In genomic region chr11:118232314-118232831, GRCm38 (mm10) we compare ENCODE assay signal across 8 mouse cellular contexts. TPM values are rescaled to one million over a fixed set of nuclear protein-coding genes. Genes with fewer than 3 reads are reported as not detected.
DNase-seq lines count a peak whose midpoint lies in the region; ATAC-seq and TF ChIP-seq lines count a peak whose summit lies in the region.

No protein-coding gene starts in this region.

- TF ChIP-seq CTCF in spleen, adult 2 months (IDR thresholded peaks at IDR 0.05; ENCODE audit: extremely low read depth, insufficient read depth, insufficient read length, insufficient replicate concordance): peak; percentile 63; the same call in 1 of the 2 replicates

- no peak for TF ChIP-seq POLR2A in spleen, adult 2 months (IDR thresholded peaks at IDR 0.05; ENCODE audit: low read depth, low read length)

- no peak overlapping the region for H3K4me3 ChIP-seq in liver, embryonic 11.5 days (ENCODE audit: low read depth, low read length)
- H3K4me3 ChIP-seq in spleen, adult 2 months (ENCODE audit: extremely low read depth, insufficient read depth, insufficient read length): peak overlapping the region; percentile 33; the same call in 1 of the 2 replicates

- DNase-seq in kidney, adult 18-20 months: peak; percentile 40
- DNase-seq in kidney, adult 8-10 months: no peak
- peak; percentile 19 for DNase-seq in Muller cell, postnatal 12 days (ENCODE audit: inconsistent ontology term)
- no peak for DNase-seq in liver, embryonic 11.5 days (ENCODE audit: low spot score)
- peak; percentile 66 to 73 for DNase-seq in spleen, adult 2 months (ENCODE audit: low read depth in 1 of 2, low spot score in 2 of 2)
- DNase-seq in c-Kit-positive CD71-positive TER-119-positive erythroid progenitor cells, embryonic 14.5 days (ENCODE audit: low spot score): no peak
- DNase-seq in layer of hippocampus, postnatal 14 days (ENCODE audit: low spot score in 2 of 2): no peak

- no peaks in the 10 kb centered on the region for H3K36me3 ChIP-seq in liver, embryonic 11.5 days (ENCODE audit: control insufficient read depth, insufficient read depth, low read length)
- H3K36me3 ChIP-seq in spleen, adult 2 months (ENCODE audit: control insufficient read depth, insufficient read depth, low read length): no peaks in the 10 kb centered on the region

- H3K27me3 ChIP-seq in liver, embryonic 11.5 days (replicated peaks; ENCODE audit: control insufficient read depth, insufficient read depth, low read length): no peaks in the 10 kb centered on the region
- no peaks in the 10 kb centered on the region for H3K27me3 ChIP-seq in spleen, adult 2 months (ENCODE audit: control insufficient read depth, insufficient read depth, low read length)

- no peak overlapping the region for H3K27ac ChIP-seq in liver, embryonic 11.5 days (ENCODE audit: low read depth, low read length)
- peak overlapping the region; percentile 80 for H3K27ac ChIP-seq in spleen, adult 2 months (ENCODE audit: insufficient read depth, low read length)

- H3K4me2 ChIP-seq in liver, embryonic 11.5 days: peak overlapping the region; percentile 20; the same call in 1 of the 2 replicates

- peak; percentile 67; the same call in 1 of the 2 replicates for ATAC-seq in erythroblast, adult 5-6 weeks (replicated peaks; ENCODE audit: low FRiP score, poor library complexity, severe bottlenecking)
- no peak for ATAC-seq in liver, embryonic 11.5 days (replicated peaks; ENCODE audit: low FRiP score)

- H3K4me1 ChIP-seq in liver, embryonic 11.5 days (replicated peaks; ENCODE audit: control insufficient read depth, insufficient read depth, low read length): peaks cover 28% of the 10 kb centered on the region
- H3K4me1 ChIP-seq in spleen, adult 2 months (ENCODE audit: control insufficient read depth, insufficient read depth, insufficient read length): peaks cover 57% of the 10 kb centered on the region

- H3K9me3 ChIP-seq in liver, embryonic 11.5 days (ENCODE audit: control insufficient read depth, low read length): no peaks in the 10 kb centered on the region

- no peak overlapping the region for H3K9ac ChIP-seq in liver, embryonic 11.5 days (ENCODE audit: low read depth, low read length)

- WGBS in liver, embryonic 11.5 days: 38% methylated on average over 7 of the region's 7 CpGs
- 1% methylated on average over 7 of the region's 7 CpGs for WGBS in spleen, adult 2 months

RNA-seq across cellular contexts. Expression of gene Cyth1, which starts 16.0 kb away (rescaled TPM):
- 2.7 and 6.0 TPM in 2 replicates for total RNA-seq in erythroblast, adult 5-6 weeks (2015; ENCODE audit: low replicate concordance)
- 3.6 and 14.4 TPM in 2 replicates for total RNA-seq in erythroblast, adult 5-6 weeks (2017; ENCODE audit: low replicate concordance)
- 6.1 and 6.7 TPM in 2 replicates for polyA plus RNA-seq in liver, embryonic 11.5 days (2014; fragmentation: Nextera tagmentation; extraction: Ambion mirVana)
- polyA plus RNA-seq in spleen, adult 2 months (2012; rRNA removed): 47.7 and 57.3 TPM in 2 replicates
- 10 to 100 TPM; 72.0 to 75.0 TPM for total RNA-seq in layer of hippocampus, postnatal 14 days (2021)

RNA-seq across cellular contexts. Expression of gene Usp36, which starts 57.7 kb away (rescaled TPM):
- total RNA-seq in erythroblast, adult 5-6 weeks (2015; ENCODE audit: low replicate concordance): 2.1 and 4.6 TPM in 2 replicates
- 1.3 and 2.7 TPM in 2 replicates for total RNA-seq in erythroblast, adult 5-6 weeks (2017; ENCODE audit: low replicate concordance)
- polyA plus RNA-seq in liver, embryonic 11.5 days (2014; fragmentation: Nextera tagmentation; extraction: Ambion mirVana): 19.2 and 20.8 TPM in 2 replicates
- polyA plus RNA-seq in spleen, adult 2 months (2012; rRNA removed): 20.9 and 25.3 TPM in 2 replicates
- total RNA-seq in layer of hippocampus, postnatal 14 days (2021): 10 to 100 TPM; 22.9 to 26.0 TPM

Comparison
In these comparisons a context has a peak if more than half of its experiments do, and no peak if none do; other contexts are left out.
1. DNase-seq: peak in kidney, adult 18-20 months (single experiment), Muller cell, postnatal 12 days (single experiment) and spleen, adult 2 months (2 of 2); none in kidney, adult 8-10 months (0 of 2), liver, embryonic 11.5 days (single experiment), c-Kit-positive CD71-positive TER-119-positive erythroid progenitor cells, embryonic 14.5 days (single experiment) and layer of hippocampus, postnatal 14 days (0 of 2).
2. RNA of gene Cyth1, which starts 16.0 kb away (total RNA-seq): 72.0 to 75.0 TPM in layer of hippocampus, postnatal 14 days; 2.7 to 14.4 TPM in erythroblast, adult 5-6 weeks; every median in the first group is over 4 times any median in the second.
3. RNA of gene Usp36, which starts 57.7 kb away (total RNA-seq): 22.9 to 26.0 TPM in layer of hippocampus, postnatal 14 days; 1.3 to 4.6 TPM in erythroblast, adult 5-6 weeks; every median in the first group is over 4 times any median in the second.